Mouse (Mus musculus) granulocyte monocyte progenitor cell, adult 5-6 weeks (primary cell): ENCODE data around the gene Trappc10. TPM values are rescaled to one million over a fixed set of nuclear protein-coding genes. Genes with fewer than 3 reads are reported as not detected.

ENCODE experiments used
- ATAC-seq: replicated peaks from 2 replicates; pipeline ENCODE4 v1.8.0; 2016; ENCODE audit warnings: mild to moderate bottlenecking, moderate TSS enrichment, inconsistent platforms; ENCODE audit not compliant: poor library complexity, severe bottlenecking
- total RNA-seq, 2 experiments: library from RNA; stranded (forward) in 1 of 2; stranded (reverse) in 1 of 2; fragments of 200-712, 200-1000 nt in 1 of 2; fragments of >200 nt in 1 of 2; fragmentation: Nextera tagmentation in 1 of 2; gene quantifications; 2 replicates each; pipeline ENCODE4 v1.2.3; 2014 to 2017

Gene Trappc10
- 30.9 and 46.2 TPM in 2 replicates for total RNA-seq (2014; fragmentation: Nextera tagmentation)
- 31.4 and 34.1 TPM in 2 replicates for total RNA-seq (2017)

- ATAC-seq, result peak; percentile 87
Observed at GRCm38 (mm10) chr10:78244438-78245224, at the start of gene Trappc10. Gene Trappc10 (minus strand): TSS chr10:78244641.

- no peak for ATAC-seq
Observed at GRCm38 (mm10) chr10:78293576-78293975, 49.1 kb upstream of the Trappc10 start.

GRCm38 (mm10) chr10:78292381-78292780 lies 47.9 kb upstream of the Trappc10 start:
- ATAC-seq, result no peak

- no peak for ATAC-seq
Observed at GRCm38 (mm10) chr10:78290730-78291535, 46.5 kb upstream of the Trappc10 start.

- ATAC-seq, result no peak
Observed at GRCm38 (mm10) chr10:78288896-78289295, 44.5 kb upstream of the Trappc10 start.

- no peak for ATAC-seq
Observed at GRCm38 (mm10) chr10:78288135-78288534, 43.7 kb upstream of the Trappc10 start.

- ATAC-seq, result no peak
Observed at GRCm38 (mm10) chr10:78287465-78288132, 43.2 kb upstream of the Trappc10 start.

GRCm38 (mm10) chr10:78285959-78286358 lies 41.5 kb upstream of the Trappc10 start:
- no peak for ATAC-seq

- ATAC-seq, result peak; percentile 23
Observed at GRCm38 (mm10) chr10:78285409-78285808, 41.0 kb upstream of the Trappc10 start.

GRCm38 (mm10) chr10:78284812-78285211 lies 40.4 kb upstream of the Trappc10 start:
- ATAC-seq, result peak; percentile 72

GRCm38 (mm10) chr10:78282411-78282810 lies 38.0 kb upstream of the Trappc10 start:
- no peak for ATAC-seq

GRCm38 (mm10) chr10:78280486-78280885 lies 36.0 kb upstream of the Trappc10 start:
- no peak for ATAC-seq

- peak; percentile 90 for ATAC-seq
Observed at GRCm38 (mm10) chr10:78279210-78279609, 34.8 kb upstream of the Trappc10 start.

GRCm38 (mm10) chr10:78277835-78278234 lies 33.4 kb upstream of the Trappc10 start:
- ATAC-seq, result no peak

GRCm38 (mm10) chr10:78276242-78276641 lies 31.8 kb upstream of the Trappc10 start:
- no peak for ATAC-seq

- peak; percentile 33; the same call in 1 of the 2 replicates for ATAC-seq
Observed at GRCm38 (mm10) chr10:78272932-78273331, 28.5 kb upstream of the Trappc10 start.

GRCm38 (mm10) chr10:78265881-78266280 lies 21.4 kb upstream of the Trappc10 start:
- no peak for ATAC-seq

- ATAC-seq, result peak; percentile 98
Observed at GRCm38 (mm10) chr10:78264735-78265134, 20.3 kb upstream of the Trappc10 start.

GRCm38 (mm10) chr10:78260916-78261650 lies 16.6 kb upstream of the Trappc10 start:
- ATAC-seq, result no peak

GRCm38 (mm10) chr10:78260322-78260721 lies 15.9 kb upstream of the Trappc10 start:
- no peak for ATAC-seq
